Mouse (Mus musculus): ENCODE results near the gene Nfkb1.

The Nfkb1 gene

GRCm38 (mm10) chr3:135702658-135703057 is 11.3 kb upstream of the Nfkb1 start:
- no peak for DNase-seq (ENCODE audit: low read depth, low spot score)

GRCm38 (mm10) chr3:135699523-135700264 is 8.3 kb upstream of the Nfkb1 start:
- DNase-seq (ENCODE audit: low read depth, low spot score): no peak

GRCm38 (mm10) chr3:135698466-135698975 is 7.2 kb upstream of the Nfkb1 start:
- DNase-seq (ENCODE audit: low read depth, low spot score): no peak

- DNase-seq (ENCODE audit: low read depth, low spot score): no peak
Measured at GRCm38 (mm10) chr3:135696262-135696661, 4.9 kb upstream of the Nfkb1 start.

- no peak for DNase-seq (ENCODE audit: low read depth, low spot score)
Measured at GRCm38 (mm10) chr3:135692999-135693398, 1.7 kb upstream of the Nfkb1 start.

GRCm38 (mm10) chr3:135690568-135691190 is 668 bp downstream of the Nfkb1 start:
- DNase-seq (ENCODE audit: low read depth, low spot score): peak; percentile 69

GRCm38 (mm10) chr3:135689773-135690567 is 1.4 kb downstream of the Nfkb1 start:
- DNase-seq (ENCODE audit: low read depth, low spot score): peak; percentile 54

- DNase-seq (ENCODE audit: low read depth, low spot score): peak; percentile 74
Measured at GRCm38 (mm10) chr3:135688970-135689772, 2.2 kb downstream of the Nfkb1 start.

GRCm38 (mm10) chr3:135687965-135688364 is 3.4 kb downstream of the Nfkb1 start:
- peak; percentile 43 for DNase-seq (ENCODE audit: low read depth, low spot score)

- DNase-seq (ENCODE audit: low read depth, low spot score): no peak
Measured at GRCm38 (mm10) chr3:135686419-135686818, 4.9 kb downstream of the Nfkb1 start.

- no peak for DNase-seq (ENCODE audit: low read depth, low spot score)
Measured at GRCm38 (mm10) chr3:135683275-135683674, 8.1 kb downstream of the Nfkb1 start.

- no peak for DNase-seq (ENCODE audit: low read depth, low spot score)
Measured at GRCm38 (mm10) chr3:135682240-135682639, 9.1 kb downstream of the Nfkb1 start.

GRCm38 (mm10) chr3:135681272-135681783 is 10.0 kb downstream of the Nfkb1 start:
- no peak for DNase-seq (ENCODE audit: low read depth, low spot score)

GRCm38 (mm10) chr3:135680213-135680843 is 11.0 kb downstream of the Nfkb1 start:
- DNase-seq (ENCODE audit: low read depth, low spot score): no peak

- DNase-seq (ENCODE audit: low read depth, low spot score): peak; percentile 52
Measured at GRCm38 (mm10) chr3:135677064-135677463, 14.3 kb downstream of the Nfkb1 start.

GRCm38 (mm10) chr3:135676364-135676763 is 15.0 kb downstream of the Nfkb1 start:
- no peak for DNase-seq (ENCODE audit: low read depth, low spot score)

GRCm38 (mm10) chr3:135675480-135675879 is 15.9 kb downstream of the Nfkb1 start:
- peak; percentile 60 for DNase-seq (ENCODE audit: low read depth, low spot score)

GRCm38 (mm10) chr3:135674716-135675392 is 16.5 kb downstream of the Nfkb1 start:
- DNase-seq (ENCODE audit: low read depth, low spot score): peak; percentile 41

GRCm38 (mm10) chr3:135673695-135674094 is 17.7 kb downstream of the Nfkb1 start:
- DNase-seq (ENCODE audit: low read depth, low spot score): no peak

- no peak for DNase-seq (ENCODE audit: low read depth, low spot score)
Measured at GRCm38 (mm10) chr3:135673041-135673440, 18.3 kb downstream of the Nfkb1 start.

Data from CD4-positive, CD25-positive, alpha-beta regulatory T cell, adult 2 months (primary cell).